Mouse (Mus musculus) kidney, postnatal 14 days (tissue): ENCODE measurements at regions not wholly inside any gene's neighbourhood (a gene's known extent, or its start where the extent isn't known, plus 50 kb on each side); places are given as distances from the start of the nearest gene placed in this dataset.
"Not testable (repeated sequence)": the region's sequence is repeated elsewhere in the genome, so short reads cannot be mapped to it uniquely, and the experiment has no call there.

Source experiments
- DNase-seq: peaks from one replicate; pipeline ENCODE4 v3.0.0; 2022; ENCODE audit warnings: mixed read lengths

DNA sequence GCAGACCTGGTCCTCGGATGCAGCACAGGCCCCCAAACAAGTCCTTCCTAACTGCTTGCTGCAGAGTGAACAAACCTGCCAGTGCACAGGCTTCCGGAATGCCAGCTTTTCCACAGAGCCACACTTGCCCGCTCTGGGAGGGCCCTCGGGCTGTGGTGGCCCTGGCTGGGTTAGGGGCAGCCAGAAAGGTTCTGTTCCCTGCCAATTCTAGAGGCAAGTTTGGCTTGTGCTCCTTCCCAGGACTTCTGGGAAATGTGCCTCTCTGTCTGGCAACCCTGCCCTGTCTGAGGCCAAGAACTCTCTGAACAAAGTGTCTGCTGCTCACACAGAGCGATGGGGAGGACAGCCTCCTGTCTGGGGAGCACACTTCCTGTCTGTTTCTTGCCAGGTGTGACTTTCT is 66.4 kb downstream of the Xrcc2 start:
- DNase-seq, result no peak

DNA sequence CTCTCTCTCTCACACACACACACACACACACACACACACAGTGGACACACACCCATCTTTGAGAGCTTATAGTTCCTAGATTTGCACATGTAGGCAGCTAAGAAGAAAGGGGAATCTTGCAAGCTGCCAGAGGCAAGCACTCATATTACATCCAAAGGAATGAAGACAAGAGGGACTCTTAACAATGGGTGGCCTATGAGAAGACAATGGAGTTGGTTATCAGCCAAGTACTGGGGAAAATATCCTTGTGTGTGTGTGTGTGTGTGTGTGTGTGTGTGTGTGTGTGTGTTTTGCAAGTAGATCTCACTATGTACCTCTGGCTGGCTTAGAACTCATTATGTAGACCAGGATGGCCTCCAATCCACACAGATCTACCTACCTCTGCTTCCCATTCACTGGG is 67.5 kb downstream of the Xrcc2 start:
- no peak for DNase-seq

DNA sequence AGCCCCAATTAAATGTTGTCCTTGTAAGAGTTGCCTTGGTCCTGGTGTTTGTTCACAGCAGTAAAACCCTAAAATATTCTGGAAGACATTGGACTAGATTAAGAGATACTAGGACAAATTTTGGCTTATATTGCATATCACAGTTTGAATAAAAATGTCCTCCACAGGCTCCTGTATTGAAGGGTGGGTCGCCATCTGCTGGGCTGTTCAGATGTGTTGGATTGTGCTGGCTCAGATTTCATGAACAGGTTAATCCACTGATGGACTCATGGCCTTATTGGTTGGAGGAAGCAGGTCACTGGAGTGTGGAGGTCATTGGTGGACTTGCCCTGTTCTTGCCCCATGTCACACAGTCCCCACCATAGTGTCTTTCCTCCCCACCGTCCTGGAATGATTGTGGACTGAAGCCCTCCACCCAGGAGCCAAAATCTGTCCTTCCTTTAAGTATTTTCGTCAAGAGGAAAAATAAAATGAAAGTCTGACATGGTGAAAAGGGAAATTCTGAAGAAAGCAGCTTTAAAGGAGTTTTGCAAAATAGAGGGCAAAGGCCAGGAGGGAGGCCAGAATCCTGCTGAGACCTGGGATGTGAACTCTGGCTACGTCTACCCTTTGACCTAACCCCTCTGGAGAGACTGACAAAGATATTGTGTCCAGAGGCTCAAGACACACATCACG is 72.6 kb downstream of the Xrcc2 start:
- peak; percentile 9 for DNase-seq

DNA sequence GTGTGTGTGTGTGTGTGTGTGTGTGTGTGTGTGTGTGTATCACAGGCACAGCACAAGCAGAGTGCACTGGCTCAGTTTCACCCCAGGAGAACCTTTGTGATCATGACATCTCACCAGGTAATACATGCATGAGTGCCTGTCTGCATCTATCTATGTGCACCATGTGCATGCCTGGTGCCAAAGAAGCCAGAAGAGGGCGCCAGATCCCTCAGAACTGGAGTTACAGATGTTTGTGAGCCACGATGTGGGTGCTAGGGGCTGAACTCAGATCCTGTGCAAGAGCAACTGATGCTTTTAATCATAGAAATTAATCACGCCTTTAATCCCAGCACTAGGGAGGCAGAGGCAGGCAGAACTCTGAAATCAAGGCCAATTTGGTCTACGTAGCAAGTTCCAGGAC is 75.9 kb downstream of the Xrcc2 start:
- no peak for DNase-seq

DNA sequence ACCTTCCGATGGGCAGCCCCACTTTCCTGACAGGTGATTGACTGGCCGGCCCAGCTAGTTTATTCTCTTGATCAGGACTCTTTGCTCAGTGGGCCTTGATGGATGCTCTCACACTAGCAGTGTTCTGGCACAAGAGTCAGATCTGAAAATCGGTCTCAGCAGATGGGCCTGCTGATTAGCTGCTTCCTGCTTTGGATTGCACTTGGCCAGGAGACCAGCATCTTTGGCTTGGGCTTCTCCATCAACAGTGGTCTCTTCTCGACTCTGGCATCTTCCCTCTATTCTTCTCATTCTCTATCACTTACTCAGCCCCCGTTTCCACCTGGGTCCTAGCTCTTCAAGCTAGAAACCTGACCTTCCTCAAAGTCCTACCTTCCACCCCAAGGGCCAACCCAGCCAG is 77.1 kb downstream of the Xrcc2 start:
- DNase-seq, result no peak

DNA sequence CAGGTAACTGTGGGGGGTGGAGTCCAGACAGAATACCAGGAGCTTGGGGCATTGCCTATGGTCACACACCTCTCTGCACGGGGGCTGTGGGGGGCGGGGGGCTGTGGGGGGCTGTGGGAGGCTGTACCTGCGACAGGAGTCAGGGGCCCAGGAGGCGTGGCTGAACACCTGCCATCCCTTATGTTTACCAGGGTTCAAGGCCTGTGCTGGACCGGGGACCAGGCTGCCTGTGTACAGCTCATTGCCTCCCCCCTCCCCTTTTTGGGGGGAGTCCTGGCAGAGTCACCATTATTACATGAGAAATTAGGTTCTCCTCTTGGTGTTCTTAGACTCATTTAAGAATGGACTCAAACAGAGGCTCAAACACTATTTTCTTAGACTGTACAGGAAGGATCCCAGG is 78.5 kb downstream of the Xrcc2 start:
- DNase-seq, result no peak

DNA sequence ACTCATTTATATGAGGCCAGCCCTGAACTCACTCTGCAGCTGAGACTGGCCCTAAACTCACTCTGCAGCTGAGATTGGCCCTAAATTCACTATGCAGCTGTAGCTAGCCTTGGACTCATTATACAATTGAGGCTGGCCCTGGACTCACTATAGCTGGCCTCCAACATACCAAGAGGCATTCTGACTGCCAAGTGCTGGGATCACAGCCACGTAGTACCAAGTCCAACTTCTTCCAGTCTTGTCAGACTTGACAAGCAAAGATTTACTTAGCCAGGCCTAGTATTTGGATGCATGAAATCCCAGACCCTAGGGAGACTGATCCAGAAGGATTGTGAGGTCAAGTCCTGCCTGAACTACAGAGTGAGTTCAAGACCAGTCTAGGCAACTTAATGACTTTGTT is 81.6 kb downstream of the Xrcc2 start:
- DNase-seq, result no peak

DNA sequence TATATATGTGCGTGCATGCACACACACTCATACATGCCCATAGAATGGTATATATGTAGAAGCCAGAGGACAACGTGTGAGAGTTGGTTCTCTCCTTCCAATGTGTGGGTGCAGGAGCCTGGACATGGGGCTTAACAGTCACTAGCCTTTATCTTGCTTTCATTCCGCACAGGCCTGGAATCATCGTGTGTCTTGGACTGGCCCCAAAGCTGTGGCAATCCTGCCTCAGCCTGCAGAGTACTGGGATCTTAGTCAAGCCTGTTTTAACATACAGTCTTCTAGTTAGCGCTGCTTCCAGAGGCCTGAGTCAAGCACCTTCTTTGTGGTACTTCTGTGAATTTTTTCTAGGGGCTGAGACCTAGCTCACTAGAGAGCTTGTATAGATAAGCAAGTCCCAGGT is 85.8 kb downstream of the Xrcc2 start:
- no peak for DNase-seq

DNA sequence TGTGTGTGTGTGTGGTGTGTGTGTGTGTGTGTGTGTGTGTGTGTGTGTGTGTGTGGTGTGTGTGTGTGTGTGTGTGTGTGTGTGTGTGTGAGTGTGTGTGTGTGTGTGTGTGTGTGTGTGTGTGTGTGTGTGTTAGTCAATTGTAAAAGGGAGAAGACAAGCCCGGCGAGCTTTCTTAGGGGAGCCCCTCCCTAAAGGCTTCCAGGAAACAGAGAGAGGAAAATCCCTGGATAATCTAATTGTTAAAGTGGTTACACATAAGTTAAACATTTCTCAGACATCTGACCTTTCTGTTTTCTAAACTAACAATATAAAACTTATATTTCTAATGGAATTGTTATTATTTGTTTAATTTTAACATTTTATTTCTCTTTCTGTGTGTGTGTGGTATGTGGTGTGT is 86.3 kb downstream of the Xrcc2 start:
- not testable (repeated sequence) for DNase-seq

DNA sequence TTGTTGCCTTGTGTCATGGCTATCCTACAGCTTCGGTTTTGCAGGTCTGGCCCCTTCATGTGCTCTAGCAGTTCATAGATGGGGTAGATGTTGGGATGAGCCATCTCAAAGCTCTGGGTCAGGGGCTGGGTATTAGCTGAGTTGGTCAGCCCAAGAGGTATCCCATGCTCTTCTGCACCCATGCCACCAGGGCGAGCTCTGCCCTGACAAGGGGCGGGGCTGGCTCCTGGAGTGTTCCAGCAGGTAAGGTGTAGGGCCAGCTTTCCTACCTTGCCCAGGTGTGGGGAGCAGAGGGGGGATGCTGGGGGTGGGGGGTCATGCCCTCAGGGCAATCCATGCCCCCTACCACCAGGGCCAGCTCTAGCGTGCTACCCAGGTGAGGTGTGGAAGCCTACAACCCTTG is 91.0 kb downstream of the Xrcc2 start:
- DNase-seq, result no peak

DNA sequence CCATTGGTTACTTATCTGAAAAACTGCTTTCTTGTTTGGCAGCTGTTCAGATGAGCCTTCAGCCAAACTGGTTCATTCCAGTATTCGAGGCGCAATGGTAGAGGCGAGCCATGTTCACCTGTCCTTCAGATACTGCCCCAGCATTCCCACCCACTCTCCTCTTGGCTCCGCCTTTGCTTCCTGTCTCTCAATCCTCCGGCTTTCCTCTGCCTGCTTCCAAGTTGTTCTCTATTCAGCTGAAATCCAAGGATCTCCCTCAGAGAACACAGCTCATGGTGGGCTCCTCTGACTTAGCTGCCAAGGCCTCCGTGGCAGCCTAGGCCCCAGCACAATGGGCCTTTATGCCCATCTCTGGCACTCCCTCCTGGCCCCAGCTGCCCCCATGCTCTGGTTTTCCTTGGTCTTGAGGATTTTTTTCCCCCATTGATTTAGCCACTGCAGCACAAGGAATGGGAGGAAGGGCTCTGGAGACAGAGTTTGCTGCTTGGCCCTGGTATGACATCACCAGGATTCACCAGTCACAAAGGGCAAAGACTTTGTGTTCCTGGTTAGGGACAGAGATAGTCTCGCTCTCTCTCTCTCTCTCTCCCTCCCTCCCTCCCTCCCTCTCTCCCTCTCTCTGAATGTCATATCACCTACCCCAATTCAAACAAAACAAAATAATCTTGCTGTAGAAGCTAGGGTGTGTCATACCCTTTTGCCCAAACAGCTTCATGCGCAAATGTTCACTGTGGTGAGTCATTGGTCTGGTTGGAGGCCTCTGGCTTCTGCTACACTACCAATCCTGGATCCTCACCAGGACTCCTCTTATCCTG is 91.6 kb downstream of the Xrcc2 start:
- DNase-seq, result peak; percentile 17

DNA sequence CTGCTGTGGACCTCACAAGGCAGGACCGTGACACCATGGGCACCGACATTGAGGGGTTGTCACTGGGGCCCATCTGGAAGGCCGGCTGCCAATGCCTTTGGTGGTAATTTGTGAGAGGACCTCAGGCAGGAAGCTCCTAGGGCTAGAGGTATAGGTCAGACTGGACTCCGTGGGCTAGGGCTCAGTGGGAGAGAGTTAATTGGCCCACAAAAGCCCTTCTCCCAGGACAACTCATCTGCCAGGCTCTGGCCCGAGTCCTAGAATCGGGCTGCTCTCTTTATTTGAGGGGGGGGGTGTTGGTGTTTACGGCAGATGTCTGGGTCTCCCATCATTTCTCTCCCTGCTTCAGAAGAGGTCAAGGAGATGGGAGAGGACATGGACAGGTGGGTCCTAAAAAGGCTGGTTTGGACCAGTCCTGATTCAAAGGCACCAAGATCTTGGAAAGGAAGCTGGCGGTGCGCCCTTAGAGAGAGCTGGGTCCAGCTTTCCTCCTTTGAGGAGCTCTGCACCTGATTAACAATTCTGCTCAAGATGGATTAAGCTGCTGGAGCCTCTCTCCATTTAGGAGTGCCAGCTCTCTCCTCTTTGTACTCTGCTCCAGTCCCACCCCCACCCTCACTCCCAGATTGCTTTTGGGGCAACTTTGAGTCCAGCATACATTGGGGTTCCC is 93.5 kb downstream of the Xrcc2 start:
- no peak for DNase-seq

DNA sequence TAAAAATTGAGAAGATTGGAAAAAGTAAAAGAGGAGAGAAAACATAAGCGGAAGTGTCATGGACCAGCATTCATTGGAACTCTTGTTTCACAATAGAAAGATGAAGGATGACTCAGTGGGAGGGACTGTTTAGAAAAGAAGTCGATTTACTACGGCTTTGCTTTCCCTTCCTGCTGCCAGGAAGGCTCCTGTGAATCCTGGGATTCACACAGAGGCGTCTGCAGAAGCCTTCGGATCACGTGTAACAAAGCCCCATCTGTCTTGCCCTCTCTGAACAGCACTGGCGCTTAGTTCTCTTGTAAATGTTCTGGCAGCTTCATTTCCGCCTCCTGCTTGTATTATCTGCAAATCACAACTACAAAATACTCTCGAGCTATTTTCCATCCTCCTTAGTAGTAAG is 94.0 kb downstream of the Cct8l1 start:
- DNase-seq, result no peak

DNA sequence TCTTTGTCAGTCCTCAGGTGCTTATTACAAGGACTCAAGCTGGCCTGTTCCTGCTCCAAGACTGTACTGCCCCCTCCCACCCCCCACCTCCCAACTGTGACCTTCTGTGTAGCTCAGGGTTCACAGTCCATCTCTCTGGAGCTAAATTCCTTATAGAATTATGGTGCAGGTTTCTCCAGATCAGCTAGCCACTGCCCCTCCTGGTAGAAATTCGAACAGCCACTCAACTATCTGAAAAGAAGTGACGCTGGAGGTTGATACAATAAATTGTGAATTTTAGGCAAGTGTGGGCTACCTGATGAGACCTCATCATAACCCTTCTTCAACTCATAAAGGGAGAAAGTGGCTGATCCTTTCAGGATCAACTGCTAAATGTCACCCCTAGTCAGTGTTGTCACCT is 86.3 kb downstream of the Cct8l1 start:
- DNase-seq, result no peak

DNA sequence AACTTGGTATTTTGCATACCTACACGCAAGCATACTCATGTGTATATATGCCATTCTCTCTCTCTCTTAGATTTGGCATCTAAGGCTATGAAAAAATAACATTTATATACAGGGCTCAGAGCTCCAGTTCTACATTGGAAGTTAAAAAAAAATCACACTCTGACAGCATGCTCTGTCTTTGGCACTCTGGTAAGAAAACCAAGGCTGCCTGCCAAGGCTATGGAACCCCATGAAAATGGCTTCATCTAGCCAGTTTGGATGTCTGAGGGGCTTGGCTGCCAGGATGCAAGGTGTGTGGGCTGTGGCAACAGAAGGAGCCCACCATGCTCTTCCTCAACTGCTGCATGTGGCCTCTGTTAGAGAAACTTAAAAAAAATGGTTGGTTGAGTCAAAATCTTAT is 83.5 kb downstream of the Cct8l1 start:
- DNase-seq, result no peak

DNA sequence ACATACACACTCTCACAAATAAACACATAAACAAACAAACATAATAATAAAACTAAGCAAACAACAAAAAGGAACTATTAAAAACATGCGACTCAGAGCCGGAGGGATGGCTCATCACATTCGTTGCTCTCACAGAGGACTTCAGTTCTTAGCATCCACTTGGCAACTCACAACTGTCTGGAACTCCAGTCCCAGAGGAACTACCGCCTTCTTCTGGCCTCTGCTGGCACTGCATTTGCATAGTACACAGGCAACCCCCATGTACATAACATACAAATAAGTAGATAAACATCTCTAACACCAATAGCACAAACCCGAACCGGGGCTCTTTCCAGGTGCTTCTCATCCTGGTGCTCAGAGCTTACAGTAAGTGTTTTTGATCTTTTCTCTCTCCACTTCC is 81.9 kb downstream of the Cct8l1 start:
- no peak for DNase-seq

DNA sequence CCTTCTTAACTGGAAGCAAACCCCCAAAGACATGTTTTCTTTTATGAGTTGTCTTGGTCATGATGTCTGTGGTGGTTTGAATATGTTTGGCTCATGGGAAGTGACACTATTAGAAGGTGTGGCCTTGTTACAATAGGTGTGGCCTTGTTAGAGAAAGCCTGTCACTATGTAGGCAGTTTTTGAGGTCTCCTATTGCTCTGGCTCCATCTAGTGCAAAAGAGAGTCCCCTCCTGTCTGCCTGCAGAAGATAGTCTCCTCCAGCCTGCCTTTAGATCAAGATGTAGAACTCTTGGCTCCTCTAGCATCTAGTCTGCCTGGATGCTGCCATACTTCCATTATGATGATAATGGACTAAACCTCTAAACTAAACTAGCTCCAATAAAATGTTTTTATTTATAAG is 75.8 kb downstream of the Cct8l1 start:
- no peak for DNase-seq
